Mouse (Mus musculus) lung, embryonic 14.5 days (tissue): ENCODE data around the gene Fgfr2. TPM values are rescaled to one million over a fixed set of nuclear protein-coding genes. Genes with fewer than 3 reads are reported as not detected.

Source experiments
- ATAC-seq: fragments of 200-750 bp; cut with Nextera tagmentation; 2 replicates; pipeline ENCODE4 v1.8.0; 2017; ENCODE audit warnings: mild to moderate bottlenecking, moderate TSS enrichment, moderate library complexity; ENCODE audit not compliant: insufficient read depth
- DNase-seq: peaks from one replicate; pipeline ENCODE4 v3.0.0-alpha.2; 2015
- H3K27ac ChIP-seq: fragments of 300-500 bp; sonication (generic); 2 replicates; pipeline ENCODE4 v1.5.1; 2014; ENCODE audit warnings: low read depth, mild to moderate bottlenecking, moderate library complexity
- H3K27me3 ChIP-seq: fragments of 300-500 bp; sonication (generic); 2 replicates; pipeline ENCODE4 v1.6.1; 2014; ENCODE audit warnings: low read length, control low read depth; ENCODE audit not compliant: insufficient read depth
- H3K36me3 ChIP-seq: fragments of 300-500 bp; sonication (generic); 2 replicates; pipeline ENCODE4 v1.6.1; 2014; ENCODE audit warnings: control low read depth; ENCODE audit not compliant: insufficient read depth
- H3K4me1 ChIP-seq: fragments of 300-500 bp; sonication (generic); 2 replicates; pipeline ENCODE4 v1.6.1; 2014; ENCODE audit warnings: antibody characterized with exemption, control low read depth; ENCODE audit not compliant: insufficient read depth
- H3K4me2 ChIP-seq: fragments of 300-500 bp; sonication (generic); 2 replicates; pipeline ENCODE4 v1.6.1; 2014; ENCODE audit warnings: mild to moderate bottlenecking
- H3K4me3 ChIP-seq: fragments of 300-500 bp; sonication (generic); 2 replicates; pipeline ENCODE4 v1.5.1; 2014; ENCODE audit warnings: low read depth, low read length
- H3K9ac ChIP-seq: fragments of 300-500 bp; sonication (generic); 2 replicates; pipeline ENCODE4 v1.6.1; 2014
- H3K9me3 ChIP-seq: fragments of 300-500 bp; sonication (generic); 2 replicates; pipeline ENCODE4 v1.6.1; 2016; ENCODE audit warnings: low read depth, low read length, control low read depth
- CTCF ChIP-seq: IDR thresholded peaks from 2 replicates; pipeline ENCODE4 v1.5.1; 2016; ENCODE audit warnings: antibody characterized with exemption, low read depth
- WGBS: fragments of 180-500 bp; shearing (Covaris S2); extraction: QIAGEN DNeasy Blood & Tissue Kit; methylation state at CpG from one replicate; pipeline ENCODE4 v1.1.7; 2014; 5-methylcytosine and 5-hydroxymethylcytosine counted together
- polyA plus RNA-seq: library from polyadenylated mRNA; unstranded; fragments of >200 nt; fragmentation: Nextera tagmentation; extraction: Ambion mirVana; gene quantifications from 2 replicates; pipeline ENCODE4 v1.2.1, GENCODE M21; 2014

The Fgfr2 gene
- polyA plus RNA-seq, 1 experiment from 2014 or later = 179 TPM

- Histone ChIP-seq H3K4me2 (no peak overlapping the region), H3K9me3 (no peaks in the 10 kb centered on the region), H3K9ac (no peak overlapping the region), H3K36me3 (no peaks in the 10 kb centered on the region), H3K4me3 (no peak overlapping the region), H3K27me3 (no peaks in the 10 kb centered on the region), H3K4me1 (peaks cover 22% of the 10 kb centered on the region), H3K27ac (no peak overlapping the region; the same call in 1 of the 2 replicates)
- WGBS = 38% methylated on average over 7 of the region's 7 CpGs
- no peak for TF ChIP-seq CTCF
- DNase-seq = peak; percentile 24
- ATAC-seq = no peak
Measured at GRCm38 (mm10) chr7:132659633-132660032, 463.5 kb downstream of the Fgfr2 start.

DNA sequence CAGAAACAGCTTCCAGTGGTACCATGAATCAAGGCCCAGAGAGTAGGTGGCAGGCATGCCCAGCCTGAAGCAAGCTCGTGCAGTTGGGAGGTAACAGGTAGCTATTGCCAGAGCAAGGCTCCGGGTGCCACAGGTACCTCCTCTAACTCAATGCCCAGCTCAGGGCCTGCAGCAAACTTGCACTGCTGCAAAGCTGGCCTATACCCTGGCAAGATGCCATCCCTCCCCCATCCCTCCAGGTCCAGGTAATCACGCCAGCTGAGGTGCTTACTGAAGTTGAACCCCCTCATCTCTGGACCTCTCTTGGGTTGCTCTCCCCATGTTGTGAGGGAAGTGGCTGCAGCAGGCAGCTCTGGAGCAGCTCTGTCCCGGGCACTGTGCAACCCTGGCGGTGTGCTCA, 464.5 kb downstream of the Fgfr2 start:
- peak overlapping the region; percentile 77 for H3K27ac ChIP-seq
- H3K36me3 ChIP-seq = no peaks in the 10 kb centered on the region
- H3K4me1 ChIP-seq = peaks cover 22% of the 10 kb centered on the region
- no peak for ATAC-seq
- no peaks in the 10 kb centered on the region for H3K9me3 ChIP-seq
- no peaks in the 10 kb centered on the region for H3K27me3 ChIP-seq
- H3K4me2 ChIP-seq = no peak overlapping the region
- no peak for TF ChIP-seq CTCF
- DNase-seq = no peak
- H3K9ac ChIP-seq = no peak overlapping the region
- 83% methylated on average over 5 of the region's 5 CpGs for WGBS
- no peak overlapping the region for H3K4me3 ChIP-seq

- Histone ChIP-seq H3K4me2 (peak overlapping the region; percentile 23), H3K36me3 (no peaks in the 10 kb centered on the region), H3K4me1 (peaks cover 22% of the 10 kb centered on the region), H3K27ac (peak overlapping the region; percentile 77), H3K9ac (peak overlapping the region; percentile 35), H3K27me3 (no peaks in the 10 kb centered on the region), H3K9me3 (no peaks in the 10 kb centered on the region), H3K4me3 (no peak overlapping the region)
- WGBS = 5% methylated on average over 9 of the region's 9 CpGs
- TF ChIP-seq CTCF = no peak
- no peak for ATAC-seq
- peak; percentile 50 for DNase-seq
Measured at GRCm38 (mm10) chr7:132658058-132658450, 465.1 kb downstream of the Fgfr2 start.

DNA sequence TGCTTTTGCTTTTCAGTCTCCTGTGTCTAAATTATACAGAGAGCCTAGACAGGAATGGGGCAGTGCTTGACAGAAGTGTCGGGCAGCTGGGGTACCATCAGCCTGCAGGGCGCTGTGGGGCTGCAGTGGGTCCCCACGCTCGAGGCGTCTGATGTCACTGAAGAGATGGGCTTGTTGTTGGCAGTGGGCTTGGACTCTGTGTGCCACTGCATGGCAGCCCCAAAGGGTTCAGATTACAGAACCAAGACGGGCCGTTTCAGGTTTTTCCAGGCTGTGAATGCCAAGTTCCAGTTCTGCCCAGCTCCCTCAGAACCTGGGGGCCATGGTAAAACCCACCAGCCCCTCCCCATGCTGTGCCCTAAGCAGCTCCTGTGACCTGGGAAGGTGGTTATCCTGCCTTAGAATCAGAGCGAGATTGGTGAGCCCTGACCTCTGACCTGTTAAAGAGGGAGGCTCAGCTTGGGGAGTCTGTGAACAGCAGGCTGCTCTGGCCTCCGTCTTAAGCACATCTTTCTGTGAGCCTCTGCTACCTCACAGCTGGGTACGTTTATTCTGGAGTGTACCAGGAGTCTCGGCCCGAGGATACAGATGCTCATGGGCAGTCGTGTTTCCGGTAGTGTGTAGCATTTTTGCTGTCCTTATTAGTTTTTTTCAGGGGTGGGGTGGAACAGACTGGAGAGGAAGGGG, 465.6 kb downstream of the Fgfr2 start:
- Histone ChIP-seq H3K9ac (no peak overlapping the region; the same call in 1 of the 2 replicates), H3K4me1 (peaks cover 22% of the 10 kb centered on the region), H3K4me2 (peak overlapping the region; percentile 23; the same call in 1 of the 2 replicates)

DNA sequence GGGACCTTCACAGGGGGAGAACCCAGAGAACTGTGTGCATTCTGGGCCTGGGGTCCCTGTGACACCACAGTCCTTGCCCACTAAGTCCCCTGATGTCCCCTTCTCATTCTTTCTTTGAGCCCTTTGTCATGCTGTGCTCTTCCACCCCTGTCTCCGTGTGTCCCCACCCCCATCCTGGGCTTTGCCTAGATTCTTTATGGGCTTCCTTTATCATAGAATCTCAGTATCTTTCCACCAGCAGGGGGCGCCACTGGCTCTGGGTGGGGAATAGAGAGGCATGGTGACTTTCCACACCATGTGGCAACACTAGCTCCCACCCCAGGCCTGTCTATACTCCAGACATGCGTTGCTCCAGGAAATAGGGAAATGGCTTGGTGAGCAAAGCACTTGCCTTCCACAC, 466.6 kb downstream of the Fgfr2 start:
- DNase-seq (peak; percentile 93), ATAC-seq (peak; percentile 62)
- Histone ChIP-seq H3K4me1 (peaks cover 22% of the 10 kb centered on the region), H3K4me2 (no peak overlapping the region), H3K27me3 (no peaks in the 10 kb centered on the region), H3K9ac (no peak overlapping the region), H3K4me3 (no peak overlapping the region), H3K9me3 (no peaks in the 10 kb centered on the region), H3K27ac (peak overlapping the region; percentile 72), H3K36me3 (no peaks in the 10 kb centered on the region)
- WGBS = 6% methylated on average over 3 of the region's 3 CpGs
- TF ChIP-seq CTCF = peak; percentile 86

More for the DNA sequence above, 465.6 kb downstream of the Fgfr2 start:
- Histone ChIP-seq H3K27me3 (no peaks in the 10 kb centered on the region), H3K4me3 (no peak overlapping the region), H3K36me3 (no peaks in the 10 kb centered on the region), H3K27ac (peak overlapping the region; percentile 77; the same call in 1 of the 2 replicates), H3K9me3 (no peaks in the 10 kb centered on the region)
- 39% methylated on average over 14 of the region's 14 CpGs for WGBS
- DNase-seq = peak; percentile 17
- TF ChIP-seq CTCF = no peak
- ATAC-seq = no peak

DNA sequence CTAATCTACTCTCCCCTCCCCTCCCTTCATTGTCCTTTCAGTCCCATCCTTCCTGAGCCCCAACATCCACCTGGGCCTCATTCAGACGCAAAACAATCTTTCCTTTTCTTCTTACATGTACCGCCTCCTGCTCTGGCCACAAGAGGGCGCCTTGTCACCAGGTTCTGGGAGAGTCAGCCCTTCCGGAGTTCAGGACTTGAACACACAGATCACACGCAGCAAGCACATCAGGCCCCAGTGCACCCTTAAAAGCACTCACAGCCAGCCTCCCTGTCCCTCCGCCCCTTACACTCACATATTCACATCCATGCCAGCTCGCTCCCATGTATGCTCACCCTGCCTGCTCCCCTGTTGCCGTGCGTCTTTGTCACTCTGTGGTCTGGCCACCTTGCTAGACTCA, 467.1 kb downstream of the Fgfr2 start:
- Histone ChIP-seq H3K4me3 (no peak overlapping the region), H3K9me3 (no peaks in the 10 kb centered on the region), H3K27ac (peak overlapping the region; percentile 72), H3K4me2 (peak overlapping the region; percentile 19; the same call in 1 of the 2 replicates), H3K27me3 (no peaks in the 10 kb centered on the region), H3K4me1 (peaks cover 22% of the 10 kb centered on the region), H3K36me3 (no peaks in the 10 kb centered on the region), H3K9ac (no peak overlapping the region)
- 22% methylated on average over 9 of the region's 9 CpGs for WGBS
- ATAC-seq = peak; percentile 70
- peak; percentile 96 for DNase-seq
- peak; percentile 97 for TF ChIP-seq CTCF

DNA sequence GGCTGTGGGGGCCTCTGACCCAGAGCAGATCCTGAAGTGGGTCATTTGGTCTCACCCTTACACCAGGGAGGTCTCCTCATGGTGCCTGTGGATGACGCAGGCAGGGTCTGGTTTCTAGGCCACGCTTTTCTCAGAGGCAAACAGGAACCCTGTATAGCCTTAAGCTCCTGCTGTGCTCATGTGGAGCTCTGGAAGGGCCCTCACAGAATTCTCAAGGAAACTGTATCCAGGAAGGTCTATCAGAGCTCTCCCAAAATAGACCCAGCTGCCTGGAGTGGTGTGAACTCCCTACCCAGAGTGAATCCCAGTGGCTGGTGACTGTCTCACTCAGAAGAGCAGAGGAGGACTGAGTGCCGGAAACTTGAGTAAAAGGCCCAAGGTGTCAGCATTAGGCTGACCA, 468.7 kb downstream of the Fgfr2 start:
- WGBS = 79% methylated on average over 3 of the region's 3 CpGs
- H3K27ac ChIP-seq = no peak overlapping the region
- no peak overlapping the region for H3K4me3 ChIP-seq
- no peak overlapping the region for H3K4me2 ChIP-seq
- ATAC-seq (no peak), DNase-seq (no peak)
- H3K4me1 ChIP-seq = peaks cover 12% of the 10 kb centered on the region
- no peaks in the 10 kb centered on the region for H3K27me3 ChIP-seq
- no peak overlapping the region for H3K9ac ChIP-seq
- TF ChIP-seq CTCF = no peak
- H3K9me3 ChIP-seq = no peaks in the 10 kb centered on the region
- H3K36me3 ChIP-seq = no peaks in the 10 kb centered on the region
